Mouse (Mus musculus) adrenal gland, postnatal 10 days (tissue): ENCODE measurements around the gene Rpl37a. TPM values are rescaled to one million over a fixed set of nuclear protein-coding genes. Genes with fewer than 3 reads are reported as not detected.

Source experiments
- DNase-seq: peaks from one replicate; pipeline ENCODE4 v3.0.0; 2021; ENCODE audit warnings: mixed read lengths
- total RNA-seq, 2 experiments: library from RNA; stranded (reverse); gene quantifications; 2 replicates each; pipeline ENCODE4 v1.2.3; 2021

Rpl37a gene
- total RNA-seq, 2 experiments from 2014 or later = 1,158 to 1,169 TPM

DNA sequence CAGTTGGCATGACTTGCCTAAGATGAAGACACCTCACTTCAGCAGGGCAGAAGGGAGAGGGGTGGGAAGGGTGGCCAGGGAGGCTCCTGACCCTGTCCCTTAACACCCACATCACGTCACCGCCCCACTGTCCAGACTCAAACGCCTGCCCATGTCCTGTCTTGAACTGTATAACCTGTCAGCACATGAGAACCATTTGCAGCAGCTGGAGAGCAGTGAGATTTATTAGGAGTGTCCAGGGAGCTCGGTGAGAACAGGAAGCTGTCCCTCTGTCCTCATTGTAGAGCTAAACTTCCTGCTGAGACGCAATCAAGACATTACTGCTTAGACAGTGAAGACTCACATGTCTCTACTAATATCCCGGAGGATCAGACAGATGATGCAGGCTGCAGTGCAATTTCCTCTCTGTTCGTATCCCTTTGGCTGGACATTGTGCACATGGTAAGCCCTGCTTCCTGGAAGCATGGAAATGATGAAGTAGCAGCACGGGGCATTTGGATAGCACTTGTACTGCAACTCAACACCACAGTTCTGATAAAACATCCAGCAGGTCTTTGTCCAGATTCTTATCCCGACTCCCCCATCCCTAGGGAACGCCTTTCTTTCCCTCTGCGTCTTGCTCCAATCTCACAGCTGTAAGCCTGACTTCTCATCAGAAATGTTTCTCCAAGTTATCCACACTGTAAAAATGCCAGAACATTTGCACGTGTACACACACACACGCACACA, 25.5 kb downstream of the Rpl37a start:
- no peak for DNase-seq

DNA sequence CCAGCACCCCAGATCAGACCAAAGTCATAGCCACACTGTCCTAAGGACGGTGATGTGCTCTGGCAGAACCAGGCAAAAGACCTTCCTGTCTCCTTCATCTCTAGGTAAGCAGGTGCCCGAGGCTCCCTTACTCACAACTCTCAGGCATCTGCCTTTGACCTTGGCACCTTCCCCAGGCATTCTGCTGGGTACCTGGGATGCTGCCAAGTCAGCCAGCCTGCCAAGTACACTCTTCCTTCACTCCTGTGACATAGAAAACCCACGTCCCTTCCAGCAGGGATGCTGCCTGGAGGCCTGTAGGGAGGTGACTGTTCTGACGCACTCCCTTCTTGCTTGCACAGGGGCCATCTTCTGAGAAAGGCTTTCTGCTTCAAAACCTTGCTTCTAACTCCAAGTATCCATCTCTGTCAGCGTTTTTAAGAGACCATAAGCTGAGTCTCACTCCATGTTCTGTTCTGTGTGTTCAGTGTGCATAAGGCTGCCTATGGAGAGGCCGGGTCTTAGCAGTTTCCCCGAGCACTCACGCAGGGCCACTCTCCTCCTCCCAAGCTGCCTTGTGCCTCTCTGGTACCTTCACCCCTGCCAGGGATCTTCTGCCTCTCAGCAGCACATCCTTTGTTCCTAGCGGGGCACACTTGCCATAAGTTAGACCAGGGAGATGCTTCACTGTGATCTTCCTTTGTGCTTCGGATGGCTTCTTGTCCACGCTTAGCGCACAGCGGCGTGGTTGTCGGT, 28.0 kb downstream of the Rpl37a start:
- DNase-seq = peak; percentile 70

DNA sequence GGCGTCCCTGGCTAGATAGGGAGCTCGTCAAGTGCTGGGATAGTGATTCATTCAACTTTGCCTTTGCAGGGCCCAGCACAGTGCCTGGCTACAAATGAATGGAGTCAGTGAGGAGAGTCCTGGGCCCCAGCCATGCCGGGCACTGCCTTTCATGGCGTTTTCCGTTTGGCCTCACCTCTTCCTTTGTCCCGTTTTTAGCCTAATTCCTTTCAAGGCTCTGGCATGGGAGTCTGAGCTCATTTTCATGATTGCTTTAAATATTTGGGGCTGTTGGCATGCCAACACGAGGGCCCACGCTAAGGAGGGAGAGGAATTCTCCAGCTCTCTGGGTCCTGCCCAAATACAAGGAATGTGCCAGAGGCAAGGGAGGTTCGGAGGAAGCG, 28.6 kb downstream of the Rpl37a start:
- no peak for DNase-seq

DNA sequence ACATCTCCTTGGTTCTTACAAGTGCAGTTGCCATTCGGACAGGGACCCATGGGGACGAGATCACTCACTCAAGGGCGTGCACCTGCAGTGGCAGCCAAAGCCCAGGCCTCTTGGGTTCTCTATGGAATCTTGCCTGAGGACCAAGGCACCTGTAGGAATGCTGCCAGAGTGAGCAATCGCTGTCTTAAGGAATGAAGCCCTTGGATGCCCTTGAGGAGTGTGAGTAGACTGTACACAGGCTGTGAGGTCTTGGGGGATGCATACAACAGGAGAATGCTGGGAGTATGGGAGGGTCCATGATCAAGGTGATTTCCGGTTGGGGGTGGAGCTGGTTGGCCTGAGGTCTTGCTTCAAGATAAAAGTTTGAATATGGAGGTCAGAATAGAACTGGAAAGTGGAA, 30.3 kb downstream of the Rpl37a start:
- no peak for DNase-seq

DNA sequence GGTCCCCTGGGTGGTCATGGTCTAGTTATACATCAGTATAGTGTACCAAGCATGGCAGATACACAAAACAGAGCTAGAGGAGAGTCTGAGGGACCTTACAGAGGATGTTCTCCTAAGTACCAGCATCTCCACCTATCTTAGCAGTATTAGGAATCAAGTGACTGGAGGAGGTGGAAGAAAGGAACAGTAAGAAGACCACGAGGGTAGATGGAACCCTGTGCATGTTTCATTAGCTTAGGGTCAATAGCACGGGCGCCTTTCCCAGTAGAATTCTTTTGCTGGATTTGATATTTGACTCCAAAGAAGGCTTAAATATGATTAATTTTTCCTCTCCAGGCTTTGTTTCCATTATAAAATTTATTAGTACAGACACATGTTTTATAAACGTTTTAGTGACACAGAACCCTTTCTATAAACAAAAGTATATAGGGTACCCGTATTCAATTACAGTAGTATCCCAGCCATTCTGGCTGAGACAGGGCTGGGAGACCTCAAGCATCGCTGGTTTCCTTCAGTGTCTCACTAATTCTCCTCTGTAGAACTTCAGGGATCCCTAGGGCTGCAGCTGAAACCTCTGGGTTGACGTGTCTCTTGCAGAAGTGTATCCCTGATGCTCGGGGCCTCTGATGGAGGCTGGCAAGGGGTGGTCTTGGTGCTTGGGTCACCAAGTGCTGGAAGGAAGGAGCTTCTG, 33.9 kb downstream of the Rpl37a start:
- DNase-seq = no peak

DNA sequence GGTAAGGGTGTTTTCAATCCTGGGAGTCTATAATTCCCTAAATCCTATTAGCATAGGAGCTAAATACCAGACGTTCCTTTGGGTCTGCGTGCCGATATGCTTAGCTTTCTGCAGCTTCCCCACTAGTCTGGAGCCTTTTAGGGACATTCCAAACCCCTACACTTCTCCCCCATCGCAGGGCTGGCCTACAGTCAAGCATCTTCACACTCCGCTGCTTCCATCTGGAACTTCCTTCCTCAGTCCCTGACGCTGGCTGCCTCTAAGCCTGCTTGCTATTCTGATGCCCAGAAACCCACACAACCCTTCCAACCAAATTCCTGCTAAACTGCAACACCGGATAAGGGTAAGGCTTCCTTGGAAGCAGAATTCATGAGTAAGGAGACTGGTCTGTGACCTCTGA, 35.3 kb downstream of the Rpl37a start:
- DNase-seq = no peak

DNA sequence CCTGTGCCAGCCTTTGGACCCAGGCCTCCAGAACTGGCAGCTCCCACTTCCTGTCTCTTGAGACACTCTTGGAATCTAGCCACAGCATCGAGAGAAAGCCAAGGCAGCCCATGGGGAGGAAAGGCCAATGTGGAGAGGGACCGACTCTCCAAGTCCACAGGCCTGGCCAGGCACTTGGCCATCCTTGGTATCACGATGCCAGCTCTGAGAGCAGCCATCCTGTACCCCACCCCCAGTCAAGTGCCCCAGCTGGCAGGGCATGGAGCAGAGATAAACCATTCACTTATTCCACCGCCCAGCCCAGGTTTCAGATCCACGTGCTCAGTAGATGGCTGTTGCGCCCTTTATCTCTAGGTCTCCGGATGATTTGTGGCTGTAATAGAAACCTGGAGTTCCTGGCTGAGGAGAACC, 40.3 kb downstream of the Rpl37a start:
- peak; percentile 79 for DNase-seq

DNA sequence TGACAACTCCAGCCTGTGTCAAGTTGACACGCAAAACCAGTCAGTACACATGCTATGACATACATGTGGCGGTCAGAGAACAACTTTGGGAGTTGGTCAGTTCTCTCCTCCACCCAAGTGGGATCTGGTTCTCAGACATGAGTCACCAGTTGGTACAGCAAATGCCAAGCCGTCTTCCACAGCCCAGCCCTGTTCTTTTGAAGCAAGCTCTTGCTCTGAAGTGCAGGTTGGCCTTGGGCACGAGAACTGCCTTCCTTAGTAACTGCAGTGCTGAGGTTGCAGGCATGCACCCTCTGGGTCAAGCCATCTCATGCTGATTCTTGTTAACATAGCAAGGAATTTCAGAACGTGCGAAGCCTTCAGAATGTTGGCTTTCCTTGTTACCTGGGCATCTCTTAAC, 42.1 kb downstream of the Rpl37a start:
- peak; percentile 20 for DNase-seq

DNA sequence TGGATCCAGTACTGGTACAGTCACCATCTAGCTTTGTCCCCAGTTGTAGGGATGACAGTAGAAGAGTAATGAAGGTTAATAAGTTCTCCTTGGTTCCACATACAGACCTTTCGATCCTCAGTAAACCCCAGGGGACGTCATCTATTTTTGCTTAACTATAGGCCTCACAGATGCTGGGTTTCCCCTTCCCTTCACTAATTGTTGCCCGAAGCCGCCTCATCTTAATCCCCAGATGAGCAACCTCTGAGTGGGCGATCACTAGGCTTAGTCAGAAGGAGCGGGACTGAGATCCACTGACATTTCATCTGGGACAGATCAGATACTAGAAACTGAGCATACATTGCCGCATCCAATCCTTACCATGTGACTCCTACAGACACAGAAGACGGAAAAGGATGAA, 44.1 kb downstream of the Rpl37a start:
- DNase-seq = no peak

DNA sequence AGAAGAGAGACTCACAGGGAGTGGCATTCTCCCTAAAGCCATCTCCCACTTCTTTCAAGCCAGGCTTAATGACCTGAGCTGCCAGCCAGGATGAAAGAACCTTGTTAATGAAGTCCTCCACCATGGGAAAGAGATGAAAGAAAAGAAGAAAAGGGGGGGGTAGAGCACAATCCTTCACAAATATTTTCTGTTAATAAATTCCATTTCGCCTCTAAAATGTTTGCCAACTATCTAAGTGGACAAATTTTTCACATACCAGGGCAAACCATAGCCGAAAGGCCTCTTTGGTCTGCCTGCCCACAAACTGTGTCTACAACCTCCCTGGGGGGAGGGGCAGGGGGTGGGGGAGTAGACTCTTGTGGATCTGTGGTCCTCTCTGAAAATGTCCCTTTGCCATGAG, 44.7 kb downstream of the Rpl37a start:
- DNase-seq = no peak

DNA sequence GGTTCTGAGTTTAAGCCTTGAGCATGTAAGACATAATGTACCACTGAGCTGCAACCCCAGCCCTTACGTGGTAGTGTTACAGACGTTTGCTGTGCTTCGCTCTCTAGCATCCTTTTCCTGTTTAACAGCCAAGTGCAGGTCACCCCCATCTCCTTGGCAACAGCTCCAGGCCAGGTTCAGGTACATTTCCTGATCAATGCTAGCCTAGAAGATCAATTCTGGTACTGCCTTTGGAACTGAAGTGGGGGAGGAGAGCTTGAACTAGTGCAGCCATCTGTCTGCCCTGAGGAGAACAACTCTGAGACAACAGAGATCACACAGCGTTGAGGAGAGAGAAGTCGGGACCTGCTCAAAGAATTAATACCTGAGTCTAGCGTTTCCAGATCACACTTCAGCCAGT, 48.7 kb downstream of the Rpl37a start:
- DNase-seq = no peak

Other genes with a start within 250 kb of the Rpl37a start
- 1 to 10 TPM; 1.3 to 2.5 TPM for gene March4, start 174.4 kb upstream of the Rpl37a start, total RNA-seq
- gene Smarcal1, start 128.0 kb upstream of the Rpl37a start, total RNA-seq = 10 to 100 TPM; 26.3 to 40.2 TPM
- gene Ankar, start 10.7 kb upstream of the Rpl37a start, total RNA-seq = not detected
- gene Igfbp2, start 113.2 kb downstream of the Rpl37a start, total RNA-seq = 100 to 1,000 TPM; 210 to 501 TPM
- 100 to 1,000 TPM in 1 of 2 experiments, 10 to 100 TPM in 1; 85.9 to 120 TPM for gene Igfbp5, start 163.6 kb downstream of the Rpl37a start, total RNA-seq